Mouse (Mus musculus) ES-Bruce4 (cell line): ENCODE data around the gene Pgp.

Experiments
- CTCF ChIP-seq: IDR thresholded peaks from one replicate; pipeline ENCODE4 v1.8.1; 2011; ENCODE audit warnings: low read depth, low read length
- EP300 ChIP-seq: IDR thresholded peaks from 2 replicates; pipeline ENCODE4 v1.6.1; 2011; ENCODE audit warnings: low read depth, low read length; ENCODE audit not compliant: insufficient read depth
- POLR2A ChIP-seq: IDR thresholded peaks from one replicate; pipeline ENCODE4 v1.8.1; 2011; ENCODE audit warnings: low read length; ENCODE audit not compliant: insufficient read depth

GRCm38 (mm10) chr17:24507806-24508460 lies 37.7 kb downstream of the Pgp start:
- TF ChIP-seq CTCF (no peak), POLR2A (no peak), EP300 (no peak)
